Mouse (Mus musculus): ENCODE measurements around the gene Gm49711.
"Not testable (repeated sequence)": the region's sequence is repeated elsewhere in the genome, so short reads cannot be mapped to it uniquely, and the experiment has no call there.

The Gm49711 gene

GRCm38 (mm10) chr16:92062832-92063231 lies 4.7 kb downstream of the Gm49711 start:
- no peak for DNase-seq (ENCODE audit: low spot score)

GRCm38 (mm10) chr16:92064801-92065200 lies 6.7 kb downstream of the Gm49711 start:
- no peak for DNase-seq (ENCODE audit: low spot score)

GRCm38 (mm10) chr16:92070338-92070737 lies 12.2 kb downstream of the Gm49711 start:
- no peak for DNase-seq (ENCODE audit: low spot score)

- no peak for DNase-seq (ENCODE audit: low spot score)
Measured at GRCm38 (mm10) chr16:92076797-92077196, 18.7 kb downstream of the Gm49711 start.

- no peak for DNase-seq (ENCODE audit: low spot score)
Measured at GRCm38 (mm10) chr16:92083771-92084453, 25.8 kb downstream of the Gm49711 start.

- no peak for DNase-seq (ENCODE audit: low spot score)
Measured at GRCm38 (mm10) chr16:92089225-92089624, 31.1 kb downstream of the Gm49711 start.

GRCm38 (mm10) chr16:92091876-92092275 lies 33.8 kb downstream of the Gm49711 start:
- DNase-seq (ENCODE audit: low spot score) = no peak

- DNase-seq (ENCODE audit: low spot score) = no peak
Measured at GRCm38 (mm10) chr16:92098351-92099051, 40.4 kb downstream of the Gm49711 start.

GRCm38 (mm10) chr16:92099598-92099997 lies 41.5 kb downstream of the Gm49711 start:
- DNase-seq (ENCODE audit: low spot score) = no peak

GRCm38 (mm10) chr16:92100111-92100510 lies 42.0 kb downstream of the Gm49711 start:
- DNase-seq (ENCODE audit: low spot score) = no peak

GRCm38 (mm10) chr16:92102115-92102514 lies 44.0 kb downstream of the Gm49711 start:
- no peak for DNase-seq (ENCODE audit: low spot score)

GRCm38 (mm10) chr16:92102931-92103330 lies 44.8 kb downstream of the Gm49711 start:
- not testable (repeated sequence) for DNase-seq (ENCODE audit: low spot score)

- DNase-seq (ENCODE audit: low spot score) = no peak
Measured at GRCm38 (mm10) chr16:92103572-92104331, 45.6 kb downstream of the Gm49711 start.

GRCm38 (mm10) chr16:92104332-92104590 lies 46.1 kb downstream of the Gm49711 start:
- DNase-seq (ENCODE audit: low spot score) = no peak

GRCm38 (mm10) chr16:92104951-92105350 lies 46.8 kb downstream of the Gm49711 start:
- DNase-seq (ENCODE audit: low spot score) = no peak

GRCm38 (mm10) chr16:92105631-92106030 lies 47.5 kb downstream of the Gm49711 start:
- DNase-seq (ENCODE audit: low spot score) = no peak

- no peak for DNase-seq (ENCODE audit: low spot score)
Measured at GRCm38 (mm10) chr16:92107346-92107745, 49.2 kb downstream of the Gm49711 start.

- DNase-seq (ENCODE audit: low spot score) = no peak
Measured at GRCm38 (mm10) chr16:92114706-92115241, 56.7 kb downstream of the Gm49711 start.

GRCm38 (mm10) chr16:92115611-92116421 lies 57.7 kb downstream of the Gm49711 start:
- peak; percentile 29 for DNase-seq (ENCODE audit: low spot score)

GRCm38 (mm10) chr16:92117337-92118209 lies 59.5 kb downstream of the Gm49711 start:
- no peak for DNase-seq (ENCODE audit: low spot score)

GRCm38 (mm10) chr16:92119013-92119515 lies 60.9 kb downstream of the Gm49711 start:
- no peak for DNase-seq (ENCODE audit: low spot score)
